Mouse (Mus musculus) adrenal gland, postnatal 4 days (tissue): ENCODE measurements around the gene Prr15. TPM values are rescaled to one million over a fixed set of nuclear protein-coding genes. Genes with fewer than 3 reads are reported as not detected.

ENCODE experiments used
- DNase-seq, 2 experiments: peaks; one replicate each; pipeline ENCODE4 v3.0.0; 2021 to 2022; ENCODE audit warnings: low spot score in 2 of 2, mixed read lengths in 2 of 2
- total RNA-seq, 2 experiments: library from RNA; stranded (reverse); gene quantifications; 2 replicates each; pipeline ENCODE4 v1.2.3; 2021

Gene Prr15
- total RNA-seq, 2 experiments from 2014 or later = 6.3 to 7.7 TPM

DNA sequence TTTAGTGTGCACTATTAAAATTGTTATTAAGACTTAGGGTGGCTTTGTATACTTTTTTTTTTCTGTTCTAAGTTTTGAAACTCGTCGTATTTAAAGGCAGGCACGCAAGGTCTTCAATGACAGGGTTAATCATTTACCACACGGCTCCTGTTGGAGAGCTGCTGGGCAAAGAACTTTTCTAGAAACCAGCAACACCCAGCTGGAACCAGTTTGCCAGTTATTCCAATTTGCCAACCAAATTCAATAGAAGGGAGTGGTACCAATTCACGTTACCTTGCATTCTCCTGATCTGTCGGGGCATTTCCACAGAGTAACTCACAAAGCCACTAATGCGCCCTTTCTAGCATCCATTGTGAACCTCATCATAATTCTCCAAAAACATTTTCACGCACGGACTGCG lies 4.5 kb downstream of the Prr15 start:
- DNase-seq = no peak

DNA sequence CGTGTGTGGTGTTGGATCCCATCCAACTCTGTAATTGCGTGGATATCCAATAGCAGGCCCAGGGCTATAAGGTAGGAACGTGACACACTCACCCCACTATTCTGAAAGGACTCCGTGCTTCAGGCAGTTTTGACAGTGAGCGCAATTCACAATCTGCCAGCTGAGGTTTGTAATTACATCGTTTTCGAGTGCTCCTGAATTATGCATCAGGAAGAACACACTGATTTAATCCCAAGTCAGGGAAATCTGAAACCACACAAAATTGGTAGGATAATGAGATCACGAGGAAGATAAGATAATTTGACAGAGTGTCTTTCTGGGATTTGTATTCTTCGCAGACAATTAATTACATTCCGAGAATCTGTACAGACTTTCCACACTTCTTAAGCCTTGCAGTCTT lies 6.1 kb downstream of the Prr15 start:
- no peak for DNase-seq

DNA sequence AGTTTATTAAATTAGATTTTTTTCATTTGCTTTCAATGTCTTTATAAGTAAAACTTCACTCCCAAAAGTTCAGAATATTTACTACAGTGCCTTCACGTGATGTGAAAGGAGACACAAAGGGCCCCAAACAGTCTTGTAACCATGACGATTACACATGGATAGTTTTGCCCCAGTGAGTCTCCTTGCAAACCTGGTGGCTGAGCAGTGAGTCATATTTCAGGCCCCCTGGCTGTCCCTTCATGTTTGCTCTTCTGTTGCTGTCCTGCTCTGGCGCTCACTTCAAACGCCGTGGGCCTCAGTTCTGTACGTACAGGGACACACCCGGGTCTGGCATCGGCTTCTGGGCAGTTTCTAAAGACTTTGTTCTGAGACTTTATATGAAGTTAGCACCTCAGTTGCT lies 6.6 kb downstream of the Prr15 start:
- DNase-seq = no peak

DNA sequence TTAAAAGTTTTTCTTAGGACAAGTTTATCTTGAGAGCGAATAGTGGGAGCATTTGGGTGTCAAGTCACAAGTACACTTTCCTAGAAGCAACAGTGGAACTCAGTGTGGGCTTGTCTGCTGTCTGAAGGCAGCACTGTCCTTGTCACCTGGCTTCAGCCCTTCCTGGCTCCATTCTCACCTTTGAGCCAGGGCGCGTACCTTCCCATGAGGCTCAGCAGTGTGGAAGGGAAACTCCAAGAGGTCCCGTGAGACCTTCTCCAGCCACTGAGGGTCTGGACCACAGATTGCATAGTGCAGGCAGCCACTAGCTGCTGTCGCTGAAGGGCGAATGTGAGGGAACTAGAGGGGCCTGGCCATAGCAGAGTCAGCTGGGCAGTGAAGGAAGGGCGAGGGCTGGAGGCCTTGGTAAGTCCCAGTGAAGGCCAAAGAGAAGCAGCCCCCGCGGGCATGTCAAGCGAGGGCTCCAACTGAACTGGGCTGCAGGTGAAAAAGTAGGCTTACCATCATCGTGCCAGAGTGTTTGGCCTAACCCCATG lies 7.5 kb downstream of the Prr15 start:
- no peak for DNase-seq

DNA sequence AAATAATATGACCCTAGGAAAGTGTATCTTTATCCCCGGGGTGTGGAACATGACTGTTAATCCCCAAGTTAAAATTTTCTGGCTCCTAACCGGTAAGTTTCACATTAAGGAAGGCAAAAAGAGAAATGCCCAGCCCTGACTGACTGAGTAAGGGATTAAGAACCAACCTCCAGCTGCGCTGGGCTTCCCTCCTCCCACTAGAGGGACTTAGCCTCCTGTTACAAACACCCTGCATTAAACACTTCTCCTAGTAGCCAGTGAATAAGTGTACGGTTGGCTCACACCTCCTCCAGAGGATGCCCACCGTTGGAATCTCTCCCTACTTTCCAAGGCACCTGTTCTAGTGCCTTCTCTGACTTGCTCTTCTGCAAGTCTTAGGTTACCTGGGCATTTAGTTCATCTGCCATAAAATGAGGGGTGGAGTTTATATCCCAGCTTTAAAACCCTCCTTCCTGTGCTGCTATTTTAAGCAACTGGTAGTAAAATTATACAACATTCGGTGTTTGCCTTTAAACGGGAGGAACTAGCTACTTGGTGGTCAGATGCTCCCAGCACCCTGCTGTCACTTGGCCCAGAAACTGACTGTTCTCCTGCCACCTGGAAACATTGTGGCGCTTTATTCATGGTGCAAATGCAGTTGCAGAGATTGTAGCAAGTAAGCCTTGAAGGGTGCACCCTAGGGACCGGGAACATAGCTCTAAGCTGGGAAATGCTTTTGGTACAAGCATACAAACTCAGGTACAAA lies 8.2 kb downstream of the Prr15 start:
- no peak for DNase-seq

- no peak for DNase-seq
These were observed 11.7 kb downstream of the Prr15 start for GRCm38 (mm10) chr6:54337321-54337720.

- DNase-seq = no peak
These were observed 15.5 kb downstream of the Prr15 start for GRCm38 (mm10) chr6:54341133-54341532.

DNA sequence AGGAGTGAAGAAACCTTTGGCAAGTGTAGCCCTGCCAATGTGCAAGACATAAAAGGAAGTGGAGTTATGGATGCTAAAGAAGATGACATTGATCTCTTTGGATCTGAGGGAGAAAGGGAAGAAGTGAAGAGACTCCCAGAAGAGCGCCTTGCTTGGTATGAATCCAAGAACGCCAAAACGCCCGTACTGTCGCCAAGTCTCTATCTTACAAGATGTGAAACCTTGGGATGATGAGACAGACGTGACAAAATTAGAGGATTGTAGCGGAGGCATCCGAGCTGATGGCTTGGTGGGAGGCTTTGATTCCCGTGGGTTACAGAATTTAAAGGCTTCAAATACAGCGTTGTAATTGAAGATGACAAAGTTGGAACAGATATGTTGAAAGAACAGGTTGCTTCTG lies 16.6 kb downstream of the Prr15 start:
- DNase-seq = no peak

GRCm38 (mm10) chr6:54351860-54352259 lies 26.2 kb downstream of the Prr15 start:
- no peak for DNase-seq

GRCm38 (mm10) chr6:54352931-54353690 lies 27.5 kb downstream of the Prr15 start:
- DNase-seq = peak in 1 of 2 experiments; percentile 11

- no peak for DNase-seq
These were observed 28.1 kb downstream of the Prr15 start for GRCm38 (mm10) chr6:54353698-54354097.

DNA sequence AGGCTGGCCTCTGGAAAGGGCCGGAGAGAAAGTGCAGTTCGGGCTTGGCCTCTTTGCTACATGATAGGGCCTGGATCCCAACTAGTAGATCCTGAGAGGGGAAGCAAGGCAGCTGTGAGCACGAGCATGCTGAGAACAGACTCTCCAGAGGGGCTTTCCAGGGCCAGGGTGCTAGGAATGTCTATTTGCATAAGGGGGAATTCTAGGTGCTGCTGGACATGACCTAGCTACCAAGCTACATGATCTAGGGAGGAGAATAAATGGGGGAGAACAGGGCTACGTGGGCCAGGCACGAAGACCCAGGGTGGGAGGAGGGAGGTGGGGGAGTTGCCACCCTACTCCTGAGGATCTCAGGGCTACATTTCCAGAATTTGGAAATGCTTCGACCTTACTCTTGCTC lies 30.0 kb downstream of the Prr15 start:
- no peak for DNase-seq

GRCm38 (mm10) chr6:54362526-54363324 lies 37.1 kb downstream of the Prr15 start:
- no peak for DNase-seq

DNA sequence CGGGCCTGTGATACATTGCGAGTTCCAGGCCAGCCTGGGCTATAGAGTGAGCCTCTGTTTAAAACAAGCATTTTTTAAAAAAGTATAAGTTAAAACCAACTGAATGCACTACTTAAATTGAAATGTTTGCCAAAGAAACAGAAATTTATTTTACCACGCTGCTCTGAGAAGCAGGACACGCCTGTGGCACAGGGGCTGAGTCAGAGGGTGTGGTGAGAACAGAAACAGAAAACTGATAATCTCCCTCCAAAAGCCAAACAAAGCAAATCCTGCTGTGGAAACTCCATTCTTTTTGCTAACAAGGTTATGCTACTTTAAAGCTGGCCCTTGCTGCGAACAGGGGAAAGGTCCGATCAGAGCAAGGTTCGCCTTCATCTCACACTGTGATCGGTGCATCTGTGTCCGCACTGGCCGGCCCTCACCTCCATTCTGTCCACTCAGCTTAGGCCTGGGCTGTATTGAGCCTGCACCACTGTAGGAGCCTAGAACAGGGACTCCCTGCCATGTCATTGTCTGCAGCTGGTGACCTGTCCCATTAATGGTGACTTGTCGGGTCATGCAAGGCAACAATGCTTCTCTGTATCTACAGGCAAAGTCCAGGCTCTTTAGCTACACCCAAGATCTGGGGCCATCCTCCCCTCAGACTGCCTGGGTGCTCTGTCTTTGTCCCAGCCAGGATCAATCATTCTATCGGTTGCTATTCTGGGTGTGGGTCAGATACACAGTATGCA lies 38.9 kb downstream of the Prr15 start:
- DNase-seq = no peak

DNA sequence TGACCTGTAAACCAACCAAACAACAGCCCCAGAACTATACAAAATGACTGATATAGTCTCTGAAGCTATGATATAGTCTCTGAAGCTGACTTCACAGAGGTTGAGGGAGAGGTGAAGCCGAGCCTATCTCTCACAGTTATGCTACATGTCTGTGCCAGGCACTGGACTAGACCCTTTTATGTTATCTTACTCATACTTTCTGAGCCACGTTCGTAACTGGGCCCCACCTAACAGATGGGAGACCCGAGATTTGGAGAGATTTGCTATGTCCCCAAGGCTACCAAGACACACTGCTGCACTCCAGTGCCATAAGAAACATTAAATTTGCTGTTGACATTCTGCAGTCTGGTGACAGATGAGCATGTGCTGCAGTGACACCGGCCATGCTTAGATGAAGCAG lies 41.0 kb downstream of the Prr15 start:
- no peak for DNase-seq

DNA sequence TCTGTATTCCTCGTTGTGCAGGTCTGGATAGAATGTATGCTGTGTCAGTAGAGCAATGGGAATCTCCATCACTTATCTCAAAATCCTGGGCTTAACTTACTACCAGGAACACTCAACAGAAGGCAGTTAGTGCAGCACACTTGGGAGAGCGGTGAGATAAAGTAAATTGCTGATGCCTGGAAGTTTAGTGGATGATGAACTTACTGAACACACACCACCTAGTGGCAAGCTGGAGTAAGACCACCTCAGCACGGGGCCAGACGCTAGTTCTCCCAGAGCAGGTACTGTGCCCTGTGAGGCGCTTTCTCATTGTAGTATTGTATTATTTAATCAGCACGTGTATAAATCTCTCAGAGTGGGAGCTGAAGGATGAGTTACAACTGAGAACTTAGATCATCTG lies 42.4 kb downstream of the Prr15 start:
- DNase-seq = no peak

DNA sequence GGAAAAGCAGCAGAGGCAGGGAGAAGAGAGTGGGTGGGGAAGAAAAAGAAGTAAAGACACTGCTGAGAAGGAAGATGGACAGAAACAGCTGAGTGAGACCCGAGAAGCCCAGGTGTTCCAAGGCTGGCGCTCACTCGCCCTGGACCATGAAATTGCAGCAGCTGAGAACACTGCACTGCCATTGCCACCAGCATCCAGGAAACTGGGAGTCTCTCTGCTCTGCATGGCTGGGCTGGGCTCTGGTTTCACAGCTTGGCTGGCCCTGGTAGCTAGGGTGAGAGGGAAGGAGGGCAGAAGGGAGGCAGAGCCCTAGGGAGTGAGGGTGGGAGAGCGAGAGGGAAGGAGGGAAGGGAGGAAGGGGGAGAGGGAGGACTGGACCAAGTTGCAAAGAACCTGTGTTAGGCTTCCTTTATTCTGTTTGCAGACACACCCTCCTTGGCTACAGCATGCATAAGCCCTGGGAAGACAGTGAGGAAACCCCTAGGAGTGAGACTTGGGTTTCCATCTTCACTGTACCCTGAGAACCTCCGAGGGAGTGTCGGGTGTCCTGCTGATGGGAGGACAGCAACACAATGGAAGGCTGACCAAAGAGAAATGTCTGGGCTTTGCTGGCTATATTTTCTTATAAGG lies 44.4 kb downstream of the Prr15 start:
- DNase-seq = no peak

- DNase-seq = no peak
These were observed 46.2 kb downstream of the Prr15 start for GRCm38 (mm10) chr6:54371874-54372273.

GRCm38 (mm10) chr6:54379356-54379755 lies 53.7 kb downstream of the Prr15 start:
- no peak for DNase-seq
